Mouse (Mus musculus): ENCODE measurements around the gene Galr3. TPM values are rescaled to one million over a fixed set of nuclear protein-coding genes. Genes with fewer than 3 reads are reported as not detected.
"Not testable (repeated sequence)": the region's sequence is repeated elsewhere in the genome, so short reads cannot be mapped to it uniquely, and the experiment has no call there.

Galr3 gene
- polyA plus RNA-seq, 1 experiment from 2014 or later = 1.1 TPM

DNA sequence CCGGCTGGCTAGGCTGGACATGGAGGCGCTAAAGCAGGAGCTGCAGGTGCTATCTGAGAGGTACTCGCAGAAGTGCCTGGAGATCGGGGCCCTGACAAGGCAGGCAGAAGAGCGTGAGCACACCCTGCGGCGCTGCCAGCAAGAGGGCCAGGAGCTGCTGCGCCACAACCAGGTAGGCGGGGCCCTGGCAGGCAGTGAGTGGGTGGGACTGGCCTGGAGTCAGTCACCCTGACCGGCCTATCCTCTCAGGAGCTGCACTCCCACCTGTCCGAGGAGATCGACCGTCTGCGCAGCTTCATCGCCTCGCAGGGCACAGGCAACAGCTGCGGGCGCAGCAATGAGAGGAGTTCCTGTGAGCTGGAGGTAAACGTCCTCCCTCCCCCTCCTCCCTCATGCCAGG lies 39.6 kb upstream of the Galr3 start:
- Histone ChIP-seq H3K4me3 (ENCODE audit: low read depth, low read length) (no peak overlapping the region), H3K9ac (ENCODE audit: low read length) (no peak overlapping the region), H3K36me3 (ENCODE audit: control insufficient read depth, insufficient read depth, low read length) (peaks cover 96% of the 10 kb centered on the region), H3K4me1 (replicated peaks; ENCODE audit: control insufficient read depth, insufficient read depth, low read length) (no peaks in the 10 kb centered on the region), H3K9me3 (ENCODE audit: control insufficient read depth, low read length) (no peaks in the 10 kb centered on the region), H3K27me3 (replicated peaks; ENCODE audit: control insufficient read depth, insufficient read depth, low read length) (no peaks in the 10 kb centered on the region), H3K4me2 (ENCODE audit: low read length) (no peak overlapping the region), H3K27ac (ENCODE audit: low read depth) (no peak overlapping the region)
- 39% methylated on average over 19 of the region's 19 CpGs for WGBS
- DNase-seq (ENCODE audit: low spot score) (no peak), ATAC-seq (replicated peaks; ENCODE audit: low FRiP score, low TSS enrichment, low read depth) (no peak)

DNA sequence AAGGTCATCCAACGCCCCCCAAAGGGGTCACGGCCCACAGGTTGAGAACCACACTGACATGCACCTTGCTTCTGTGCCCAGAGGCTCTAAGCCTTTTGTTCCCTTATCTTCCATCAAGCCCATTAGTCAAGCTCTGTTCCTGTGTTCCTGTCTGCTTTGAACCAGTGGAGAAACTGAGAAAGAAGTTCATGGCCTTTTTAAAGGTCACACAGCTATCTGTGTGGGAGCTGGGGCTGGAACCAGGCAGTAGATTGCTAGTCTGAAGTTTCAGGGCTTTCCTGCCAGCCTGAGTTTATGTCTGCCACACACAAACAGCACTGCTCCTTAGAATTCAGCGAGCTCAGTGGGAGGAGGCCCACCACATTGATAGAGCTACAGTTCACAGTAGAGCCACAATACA lies 38.6 kb upstream of the Galr3 start:
- H3K27ac ChIP-seq (ENCODE audit: low read depth) = no peak overlapping the region

DNA sequence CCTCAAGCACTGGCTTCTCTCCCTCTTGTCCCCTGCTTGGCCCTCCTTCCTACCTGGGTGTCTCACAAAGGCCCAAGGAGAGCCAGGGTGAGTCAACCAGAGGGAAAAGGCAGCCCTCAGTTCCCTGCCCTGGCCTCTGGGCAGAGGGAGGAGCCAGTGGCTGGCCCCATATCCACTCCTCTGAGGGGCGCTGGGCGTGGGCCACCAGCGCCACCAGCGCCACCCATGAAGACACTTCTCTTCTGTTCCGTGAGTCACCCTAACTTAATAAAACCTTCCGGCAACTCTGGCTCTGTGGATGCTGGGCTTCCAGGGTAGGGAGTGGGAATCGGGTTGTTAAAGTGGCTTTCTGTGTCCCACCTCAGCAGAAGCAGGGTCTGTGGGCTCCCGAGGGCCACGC lies 36.1 kb upstream of the Galr3 start:
- H3K27ac ChIP-seq (ENCODE audit: low read depth) = no peak overlapping the region
- WGBS = 92% methylated on average over 9 of the region's 9 CpGs
- no peak for ATAC-seq (replicated peaks; ENCODE audit: low FRiP score, low TSS enrichment, low read depth)

More for the DNA sequence above, 38.6 kb upstream of the Galr3 start:
- Histone ChIP-seq H3K9me3 (ENCODE audit: control insufficient read depth, low read length) (no peaks in the 10 kb centered on the region), H3K4me2 (ENCODE audit: low read length) (no peak overlapping the region), H3K4me3 (ENCODE audit: low read depth, low read length) (no peak overlapping the region), H3K4me1 (replicated peaks; ENCODE audit: control insufficient read depth, insufficient read depth, low read length) (no peaks in the 10 kb centered on the region), H3K9ac (ENCODE audit: low read length) (no peak overlapping the region), H3K36me3 (ENCODE audit: control insufficient read depth, insufficient read depth, low read length) (peaks cover 88% of the 10 kb centered on the region), H3K27me3 (replicated peaks; ENCODE audit: control insufficient read depth, insufficient read depth, low read length) (no peaks in the 10 kb centered on the region)
- ATAC-seq (replicated peaks; ENCODE audit: low FRiP score, low TSS enrichment, low read depth) (no peak), DNase-seq (ENCODE audit: low spot score) (no peak)
- WGBS = 90% methylated on average over 3 of the region's 3 CpGs

DNA sequence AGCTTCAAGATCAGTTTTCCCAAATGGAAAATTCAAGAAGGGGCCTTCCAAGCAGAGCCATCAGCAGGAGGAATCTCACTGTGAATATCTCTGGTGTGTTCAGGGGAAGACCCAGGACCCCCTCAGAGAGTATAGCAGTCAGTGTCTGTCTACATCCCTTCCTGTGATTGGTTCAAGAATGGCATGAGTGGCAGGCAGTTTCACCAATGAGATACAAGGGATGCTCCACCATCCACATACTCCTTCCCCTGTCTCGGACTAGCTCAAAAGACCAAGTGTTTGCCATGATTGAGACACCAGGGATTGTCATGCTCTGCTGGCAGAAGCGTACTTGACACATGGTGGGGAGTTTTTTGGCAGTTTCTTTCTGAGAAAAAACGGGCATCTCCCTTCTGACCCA lies 35.0 kb upstream of the Galr3 start:
- no peak overlapping the region for H3K4me2 ChIP-seq (ENCODE audit: low read length)
- H3K9ac ChIP-seq (ENCODE audit: low read length) = no peak overlapping the region
- H3K27ac ChIP-seq (ENCODE audit: low read depth) = no peak overlapping the region
- peaks cover 54% of the 10 kb centered on the region for H3K36me3 ChIP-seq (ENCODE audit: control insufficient read depth, insufficient read depth, low read length)
- 75% methylated on average over 3 of the region's 3 CpGs for WGBS
- H3K4me3 ChIP-seq (ENCODE audit: low read depth, low read length) = no peak overlapping the region
- H3K9me3 ChIP-seq (ENCODE audit: control insufficient read depth, low read length) = no peaks in the 10 kb centered on the region
- no peak for DNase-seq (ENCODE audit: low spot score)
- no peak for ATAC-seq (replicated peaks; ENCODE audit: low FRiP score, low TSS enrichment, low read depth)
- no peaks in the 10 kb centered on the region for H3K4me1 ChIP-seq (replicated peaks; ENCODE audit: control insufficient read depth, insufficient read depth, low read length)
- H3K27me3 ChIP-seq (replicated peaks; ENCODE audit: control insufficient read depth, insufficient read depth, low read length) = no peaks in the 10 kb centered on the region

More for the DNA sequence above, 36.1 kb upstream of the Galr3 start:
- H3K9me3 ChIP-seq (ENCODE audit: control insufficient read depth, low read length) = no peaks in the 10 kb centered on the region
- no peak for DNase-seq (ENCODE audit: low spot score)
- no peaks in the 10 kb centered on the region for H3K4me1 ChIP-seq (replicated peaks; ENCODE audit: control insufficient read depth, insufficient read depth, low read length)
- no peak overlapping the region for H3K4me3 ChIP-seq (ENCODE audit: low read depth, low read length)
- H3K4me2 ChIP-seq (ENCODE audit: low read length) = no peak overlapping the region
- H3K27me3 ChIP-seq (replicated peaks; ENCODE audit: control insufficient read depth, insufficient read depth, low read length) = no peaks in the 10 kb centered on the region
- H3K36me3 ChIP-seq (ENCODE audit: control insufficient read depth, insufficient read depth, low read length) = peaks cover 65% of the 10 kb centered on the region
- H3K9ac ChIP-seq (ENCODE audit: low read length) = no peak overlapping the region

DNA sequence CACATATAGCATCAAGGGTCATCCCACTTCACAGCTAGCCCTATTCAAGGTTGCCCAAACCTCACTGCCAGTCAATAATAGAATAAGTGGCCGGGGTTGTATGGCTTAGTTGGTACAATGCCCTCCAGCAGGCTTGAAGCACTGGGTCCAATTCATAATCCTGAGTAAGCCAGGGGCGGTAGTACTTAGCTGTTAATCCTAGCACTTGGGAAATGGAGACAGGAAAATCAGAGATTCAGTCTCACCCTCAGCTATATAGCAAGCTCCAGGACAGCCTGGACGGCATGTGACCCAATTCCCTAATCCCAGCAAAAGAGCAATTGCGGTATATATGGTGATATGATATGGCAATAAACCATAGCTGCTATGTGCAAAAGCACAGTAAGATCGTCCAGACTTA lies 34.6 kb upstream of the Galr3 start:
- H3K4me3 ChIP-seq (ENCODE audit: low read depth, low read length) = no peak overlapping the region
- H3K36me3 ChIP-seq (ENCODE audit: control insufficient read depth, insufficient read depth, low read length) = peaks cover 50% of the 10 kb centered on the region
- 92% methylated on average over 5 of the region's 5 CpGs for WGBS
- H3K9me3 ChIP-seq (ENCODE audit: control insufficient read depth, low read length) = no peaks in the 10 kb centered on the region
- no peaks in the 10 kb centered on the region for H3K4me1 ChIP-seq (replicated peaks; ENCODE audit: control insufficient read depth, insufficient read depth, low read length)
- ATAC-seq (replicated peaks; ENCODE audit: low FRiP score, low TSS enrichment, low read depth) (no peak), DNase-seq (ENCODE audit: low spot score) (no peak)
- H3K9ac ChIP-seq (ENCODE audit: low read length) = no peak overlapping the region
- H3K27ac ChIP-seq (ENCODE audit: low read depth) = no peak overlapping the region
- H3K27me3 ChIP-seq (replicated peaks; ENCODE audit: control insufficient read depth, insufficient read depth, low read length) = no peaks in the 10 kb centered on the region
- H3K4me2 ChIP-seq (ENCODE audit: low read length) = no peak overlapping the region

DNA sequence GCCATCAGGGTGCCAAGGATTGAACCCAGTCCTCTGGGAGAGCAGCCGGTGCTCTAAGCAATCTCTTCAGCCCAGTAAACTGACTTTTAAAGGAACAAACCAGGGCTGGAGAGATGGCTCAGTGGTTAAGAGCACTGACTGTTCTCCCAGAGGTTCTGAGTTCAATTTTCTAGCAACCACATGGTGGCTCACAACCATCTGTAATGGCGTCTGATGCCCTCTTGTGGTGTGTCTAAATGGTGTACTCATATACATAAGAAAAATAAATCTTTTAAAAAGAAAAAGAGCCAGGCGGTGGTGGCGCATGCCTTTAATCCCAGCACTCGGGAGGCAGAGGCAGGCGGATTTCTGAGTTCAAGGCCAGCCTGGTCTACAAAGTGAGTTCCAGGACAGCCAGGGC lies 33.8 kb upstream of the Galr3 start:
- H3K9ac ChIP-seq (ENCODE audit: low read length); DNase-seq (ENCODE audit: low spot score); ATAC-seq (replicated peaks; ENCODE audit: low FRiP score, low TSS enrichment, low read depth); H3K4me2 ChIP-seq (ENCODE audit: low read length); H3K27ac ChIP-seq (ENCODE audit: low read depth); H3K4me3 ChIP-seq (ENCODE audit: low read depth, low read length); H3K9me3 ChIP-seq (ENCODE audit: control insufficient read depth, low read length); H3K4me1 ChIP-seq (replicated peaks; ENCODE audit: control insufficient read depth, insufficient read depth, low read length); H3K27me3 ChIP-seq (replicated peaks; ENCODE audit: control insufficient read depth, insufficient read depth, low read length): not testable (repeated sequence)
- 91% methylated on average over 5 of the region's 6 CpGs for WGBS
- H3K36me3 ChIP-seq (ENCODE audit: control insufficient read depth, insufficient read depth, low read length) = peaks cover 42% of the 10 kb centered on the region

DNA sequence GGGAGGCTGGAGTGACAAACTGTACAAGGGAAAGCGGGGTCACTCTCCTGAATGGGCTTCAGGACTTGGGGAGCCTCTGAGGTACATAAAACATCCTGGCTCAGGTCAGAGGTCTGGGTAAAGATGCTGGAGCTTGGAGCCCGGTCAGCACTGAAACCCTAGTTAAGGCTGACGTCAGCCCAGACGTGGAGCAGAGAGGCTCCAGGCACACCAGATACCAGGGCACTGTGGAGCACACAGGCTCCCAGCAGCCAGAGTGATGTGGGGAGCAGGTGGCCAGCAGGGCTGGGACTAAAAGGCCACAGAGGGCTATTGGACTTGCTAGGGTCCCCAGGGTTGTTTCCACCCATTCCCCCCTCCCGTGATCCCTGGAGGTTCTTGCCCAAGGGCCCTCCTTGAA lies 32.0 kb upstream of the Galr3 start:
- 50% methylated on average over 5 of the region's 5 CpGs for WGBS

DNA sequence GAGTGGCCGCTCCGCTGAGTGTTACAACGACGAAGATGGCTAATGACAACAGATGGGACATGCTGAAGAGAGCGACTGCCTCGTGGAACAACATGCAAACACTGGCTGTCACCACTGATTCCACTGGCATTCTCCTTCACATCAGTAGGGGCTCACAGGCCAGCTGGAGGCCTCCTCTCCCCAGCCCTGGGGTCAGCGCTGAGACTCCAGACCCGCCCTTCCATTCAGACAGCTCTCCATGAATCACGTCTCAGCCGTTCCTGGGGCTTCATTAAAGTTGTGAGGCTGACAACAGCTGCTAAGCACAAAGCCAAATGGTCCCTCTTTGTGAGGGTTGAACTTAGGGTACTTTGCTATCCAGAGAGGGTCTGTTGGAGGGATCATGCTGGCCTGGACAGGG lies 30.1 kb upstream of the Galr3 start:
- Histone ChIP-seq H3K4me1 (replicated peaks; ENCODE audit: control insufficient read depth, insufficient read depth, low read length) (no peaks in the 10 kb centered on the region), H3K9me3 (ENCODE audit: control insufficient read depth, low read length) (no peaks in the 10 kb centered on the region), H3K27ac (ENCODE audit: low read depth) (no peak overlapping the region), H3K4me2 (ENCODE audit: low read length) (no peak overlapping the region), H3K36me3 (ENCODE audit: control insufficient read depth, insufficient read depth, low read length) (peaks cover 5% of the 10 kb centered on the region), H3K4me3 (ENCODE audit: low read depth, low read length) (no peak overlapping the region), H3K27me3 (replicated peaks; ENCODE audit: control insufficient read depth, insufficient read depth, low read length) (no peaks in the 10 kb centered on the region), H3K9ac (ENCODE audit: low read length) (no peak overlapping the region)
- DNase-seq (ENCODE audit: low spot score) (no peak), ATAC-seq (replicated peaks; ENCODE audit: low FRiP score, low TSS enrichment, low read depth) (no peak)
- WGBS = 63% methylated on average over 10 of the region's 10 CpGs

More for the DNA sequence above, 32.0 kb upstream of the Galr3 start:
- no peak overlapping the region for H3K4me3 ChIP-seq (ENCODE audit: low read depth, low read length)
- H3K27ac ChIP-seq (ENCODE audit: low read depth) = no peak overlapping the region
- no peak overlapping the region for H3K4me2 ChIP-seq (ENCODE audit: low read length)
- H3K27me3 ChIP-seq (replicated peaks; ENCODE audit: control insufficient read depth, insufficient read depth, low read length) = no peaks in the 10 kb centered on the region
- H3K9me3 ChIP-seq (ENCODE audit: control insufficient read depth, low read length) = no peaks in the 10 kb centered on the region
- ATAC-seq (replicated peaks; ENCODE audit: low FRiP score, low TSS enrichment, low read depth) = no peak
- H3K9ac ChIP-seq (ENCODE audit: low read length) = no peak overlapping the region
- DNase-seq (ENCODE audit: low spot score) = no peak
- H3K36me3 ChIP-seq (ENCODE audit: control insufficient read depth, insufficient read depth, low read length) = peaks cover 23% of the 10 kb centered on the region
- no peaks in the 10 kb centered on the region for H3K4me1 ChIP-seq (replicated peaks; ENCODE audit: control insufficient read depth, insufficient read depth, low read length)

DNA sequence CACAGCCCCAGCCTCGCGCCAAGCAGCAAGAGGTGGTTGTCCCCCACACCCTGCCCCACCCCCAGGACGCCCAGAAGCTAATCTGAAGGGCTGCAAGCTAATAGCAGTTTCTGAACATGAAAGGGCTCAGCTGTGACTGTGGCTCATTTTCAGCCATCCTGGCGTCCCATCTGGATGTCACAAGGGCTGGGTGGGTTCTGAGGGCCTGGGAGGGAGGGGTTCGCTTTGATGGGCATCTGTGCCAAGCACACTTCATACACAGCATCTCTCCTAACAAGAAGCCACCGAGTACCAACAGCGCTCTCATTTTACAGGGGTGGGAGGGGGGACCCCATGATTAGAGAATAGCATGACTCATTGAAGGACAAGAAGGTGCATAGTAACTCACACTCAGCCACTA lies 28.3 kb upstream of the Galr3 start:
- 63% methylated on average over 7 of the region's 7 CpGs for WGBS

More for the DNA sequence above, 28.3 kb upstream of the Galr3 start:
- H3K4me1 ChIP-seq (replicated peaks; ENCODE audit: control insufficient read depth, insufficient read depth, low read length) = no peaks in the 10 kb centered on the region
- DNase-seq (ENCODE audit: low spot score) = no peak
- H3K4me3 ChIP-seq (ENCODE audit: low read depth, low read length) = no peak overlapping the region
- H3K4me2 ChIP-seq (ENCODE audit: low read length) = no peak overlapping the region
- no peak overlapping the region for H3K9ac ChIP-seq (ENCODE audit: low read length)
- no peak overlapping the region for H3K27ac ChIP-seq (ENCODE audit: low read depth)
- H3K36me3 ChIP-seq (ENCODE audit: control insufficient read depth, insufficient read depth, low read length) = no peaks in the 10 kb centered on the region
- ATAC-seq (replicated peaks; ENCODE audit: low FRiP score, low TSS enrichment, low read depth) = no peak
- H3K27me3 ChIP-seq (replicated peaks; ENCODE audit: control insufficient read depth, insufficient read depth, low read length) = no peaks in the 10 kb centered on the region
- no peaks in the 10 kb centered on the region for H3K9me3 ChIP-seq (ENCODE audit: control insufficient read depth, low read length)
